Mouse (Mus musculus): Measurements from ENCODE around the gene Mettl3.

DNA sequence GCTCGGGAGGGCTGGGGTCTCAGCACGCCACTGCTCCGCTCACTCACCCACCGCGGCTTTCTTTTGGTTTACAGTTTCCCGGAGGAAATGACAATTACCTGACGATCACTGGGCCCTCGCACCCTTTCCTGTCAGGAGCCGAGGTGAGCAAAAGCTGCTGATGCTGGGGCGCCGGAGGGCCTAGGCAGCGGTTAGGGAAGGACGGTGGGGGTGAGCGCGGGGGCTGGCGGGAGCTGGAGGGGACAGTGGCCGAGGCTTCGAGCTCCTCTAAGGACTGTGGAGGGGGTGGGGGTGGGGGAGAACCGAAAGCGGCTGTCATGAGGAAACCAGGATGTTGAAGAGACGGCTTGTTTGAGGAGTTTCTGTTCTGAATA lies 25.2 kb downstream of the Mettl3 start:
- no peak for TF ChIP-seq CTCF (IDR thresholded peaks at IDR 0.05)
- no peak for TF ChIP-seq EP300 (IDR thresholded peaks at IDR 0.05; ENCODE audit: insufficient read depth, low read depth, low read length)
- no peak for TF ChIP-seq POLR2A (IDR thresholded peaks at IDR 0.05; ENCODE audit: insufficient read depth, low read depth, low read length)

Measured in heart, adult 2 months (tissue).